Mouse (Mus musculus) MEL (cell line): ENCODE measurements around the gene Gucy1b2. TPM values are rescaled to one million over a fixed set of nuclear protein-coding genes. Genes with fewer than 3 reads are reported as not detected.

Experiments used
- DNase-seq: peaks from one replicate; pipeline ENCODE4 v3.0.0; 2011; ENCODE audit warnings: low read depth, low spot score
- H3K27ac ChIP-seq: 2 replicates; pipeline ENCODE4 v1.5.1; 2012; ENCODE audit warnings: low read depth, mild to moderate bottlenecking, control low read depth, low read length, moderate library complexity; ENCODE audit not compliant: control insufficient read depth
- H3K27me3 ChIP-seq, 2 experiments: fragments of 150-350 bp in 1 of 2; sonication (generic) in 1 of 2; 2 replicates each; pipeline ENCODE4 v1.6.1; 2012; ENCODE audit warnings: low read length in 2 of 2, mild to moderate bottlenecking in 2 of 2, improper control_type of control experiment in 1 of 2, moderate library complexity in 1 of 2; ENCODE audit not compliant: insufficient read depth in 2 of 2, control insufficient read depth in 1 of 2
- H3K36me3 ChIP-seq, 2 experiments: 2 replicates each; pipeline ENCODE4 v1.6.1; 2012 to 2014; ENCODE audit warnings: low read length in 2 of 2, improper control_type of control experiment in 1 of 2, inconsistent platforms in 1 of 2, mild to moderate bottlenecking in 1 of 2; ENCODE audit not compliant: insufficient read depth in 2 of 2, control insufficient read depth in 1 of 2
- H3K4me1 ChIP-seq, 2 experiments: fragments of 150-350 bp in 1 of 2; sonication (generic) in 1 of 2; 2 replicates each; pipeline ENCODE4 v1.6.1; 2012; ENCODE audit warnings: low read length in 2 of 2, improper control_type of control experiment in 1 of 2, mild to moderate bottlenecking in 1 of 2; ENCODE audit not compliant: insufficient read depth in 2 of 2, control insufficient read depth in 1 of 2
- H3K4me3 ChIP-seq, 2 experiments: fragments of 150-350 bp in 1 of 2; sonication (generic) in 1 of 2; 2 replicates each; pipeline ENCODE4 v1.5.1; 2012; ENCODE audit warnings: low read depth in 2 of 2, low read length in 2 of 2, mild to moderate bottlenecking in 2 of 2, moderate library complexity in 2 of 2, control low read depth in 1 of 2, improper control_type of control experiment in 1 of 2; ENCODE audit not compliant: control insufficient read depth in 1 of 2, insufficient read depth in 1 of 2
- H3K79me2 ChIP-seq: 2 replicates; pipeline ENCODE4 v1.6.1; 2012; ENCODE audit warnings: mild to moderate bottlenecking, low read length, moderate library complexity; ENCODE audit not compliant: control insufficient read depth, poor library complexity, insufficient read depth
- H3K9ac ChIP-seq: 2 replicates; pipeline ENCODE4 v1.6.1; 2012; ENCODE audit warnings: low read depth, mild to moderate bottlenecking, control low read depth, low read length, moderate library complexity; ENCODE audit not compliant: control insufficient read depth, poor library complexity, severe bottlenecking
- H3K9me3 ChIP-seq: fragments of 150-350 bp; sonication (generic); replicated peaks from 2 replicates; pipeline ENCODE4 v1.6.1; 2012; ENCODE audit warnings: mild to moderate bottlenecking, low read length, improper control_type of control experiment, moderate library complexity; ENCODE audit not compliant: insufficient read depth
- BHLHE40 ChIP-seq: IDR thresholded peaks from 2 replicates; pipeline ENCODE4 v1.6.1; 2012; ENCODE audit warnings: low read depth, mild to moderate bottlenecking, inconsistent platforms, low read length, improper control_type of control experiment, borderline replicate concordance
- CHD1 ChIP-seq: IDR thresholded peaks from 2 replicates; pipeline ENCODE4 v1.6.1; 2012; ENCODE audit warnings: low read depth, mild to moderate bottlenecking, inconsistent platforms, low read length, improper control_type of control experiment
- CHD2 ChIP-seq: IDR thresholded peaks from 2 replicates; pipeline ENCODE4 v1.6.1; 2011; ENCODE audit warnings: low read length, improper control_type of control experiment
- EP300 ChIP-seq, 2 experiments: IDR thresholded peaks; 2 replicates each; pipeline ENCODE4 v1.6.1; 2011; ENCODE audit warnings: improper control_type of control experiment in 2 of 2, low read length in 2 of 2, low read depth in 1 of 2, mild to moderate bottlenecking in 1 of 2
- GABPA ChIP-seq: IDR thresholded peaks from 2 replicates; pipeline ENCODE4 v1.6.1; 2012; ENCODE audit warnings: low read depth, mild to moderate bottlenecking, inconsistent platforms, low read length, improper control_type of control experiment, moderate library complexity
- GATA1 ChIP-seq: IDR thresholded peaks from 2 replicates; pipeline ENCODE4 v1.6.1; 2011; ENCODE audit warnings: low read depth, low read length, improper control_type of control experiment
- HCFC1 ChIP-seq: IDR thresholded peaks from 2 replicates; pipeline ENCODE4 v1.6.1; 2012; ENCODE audit warnings: low read depth, mild to moderate bottlenecking, inconsistent platforms, low read length, improper control_type of control experiment, moderate library complexity
- MAFK ChIP-seq: IDR thresholded peaks from 2 replicates; pipeline ENCODE4 v1.6.1; 2011; ENCODE audit warnings: low read depth, mild to moderate bottlenecking, low read length, improper control_type of control experiment, borderline replicate concordance
- MAX ChIP-seq: IDR thresholded peaks from 2 replicates; pipeline ENCODE4 v1.6.1; 2011; ENCODE audit warnings: low read length, improper control_type of control experiment
- MAZ ChIP-seq: IDR thresholded peaks from 2 replicates; pipeline ENCODE4 v1.6.1; 2012; ENCODE audit warnings: low read depth, mild to moderate bottlenecking, inconsistent platforms, low read length, improper control_type of control experiment
- MEF2A ChIP-seq: IDR thresholded peaks from 2 replicates; pipeline ENCODE4 v1.6.1; 2014; ENCODE audit warnings: low read depth, mild to moderate bottlenecking, inconsistent platforms, low read length, improper control_type of control experiment; ENCODE audit not compliant: poor library complexity, insufficient replicate concordance, severe bottlenecking; ENCODE audit errors: extremely low read depth
- MXI1 ChIP-seq: IDR thresholded peaks from 2 replicates; pipeline ENCODE4 v1.6.1; 2011; ENCODE audit warnings: mild to moderate bottlenecking, low read depth, low read length, improper control_type of control experiment
- MYB ChIP-seq: IDR thresholded peaks from 2 replicates; pipeline ENCODE4 v1.6.1; 2011; ENCODE audit warnings: mild to moderate bottlenecking, low read depth, low read length, improper control_type of control experiment
- NELFE ChIP-seq: IDR thresholded peaks from 2 replicates; pipeline ENCODE4 v1.6.1; 2011; ENCODE audit warnings: low read depth, low read length, improper control_type of control experiment
- NRF1 ChIP-seq: IDR thresholded peaks from 2 replicates; pipeline ENCODE4 v1.6.1; 2014; ENCODE audit warnings: low read depth, mild to moderate bottlenecking, inconsistent platforms, low read length, improper control_type of control experiment, moderate library complexity; ENCODE audit not compliant: poor library complexity, insufficient read depth, severe bottlenecking
- RAD21 ChIP-seq: IDR thresholded peaks from 2 replicates; pipeline ENCODE4 v1.6.1; 2011; ENCODE audit warnings: mild to moderate bottlenecking, low read depth, low read length, improper control_type of control experiment
- SIN3A ChIP-seq: IDR thresholded peaks from 2 replicates; pipeline ENCODE4 v1.6.1; 2012; ENCODE audit warnings: low read length, improper control_type of control experiment, inconsistent platforms
- TBP ChIP-seq: IDR thresholded peaks from 2 replicates; pipeline ENCODE4 v1.8.0; 2011; ENCODE audit warnings: low read depth, low read length, improper control_type of control experiment
- USF1 ChIP-seq: IDR thresholded peaks from 2 replicates; pipeline ENCODE4 v1.6.1; 2014; ENCODE audit warnings: low read depth, mild to moderate bottlenecking, inconsistent platforms, low read length, improper control_type of control experiment, moderate library complexity
- ZC3H11A ChIP-seq: IDR thresholded peaks from 2 replicates; pipeline ENCODE4 v1.6.1; 2012; ENCODE audit warnings: low read depth, mild to moderate bottlenecking, inconsistent platforms, low read length, improper control_type of control experiment
- ZMIZ1 ChIP-seq: IDR thresholded peaks from 2 replicates; pipeline ENCODE4 v1.6.1; 2012; ENCODE audit warnings: low read depth, mild to moderate bottlenecking, inconsistent platforms, low read length, improper control_type of control experiment, moderate library complexity
- ZNF384 ChIP-seq: IDR thresholded peaks from 2 replicates; pipeline ENCODE4 v1.6.1; 2012; ENCODE audit warnings: low read depth, mild to moderate bottlenecking, inconsistent platforms, low read length, improper control_type of control experiment
- polyA plus RNA-seq, 2 experiments: library from polyadenylated mRNA; stranded (reverse) in 1 of 2; unstranded in 1 of 2; fragments of >175 nt in 1 of 2; fragments of >200 nt in 1 of 2; gene quantifications; 2 replicates each; pipeline versions ENCODE4 v1.2.1 to v1.2.4; 2012; ENCODE audit warnings: low replicate concordance in 2 of 2, low read depth in 1 of 2; ENCODE audit not compliant: insufficient read length in 2 of 2, insufficient read depth in 1 of 2, missing spikeins in 1 of 2
- total RNA-seq: library from RNA; depleted of rRNA; stranded (reverse); fragments of 300-350 nt; gene quantifications from 2 replicates; pipeline ENCODE4 v1.2.3, GENCODE M21; 2012

Gene Gucy1b2
- total and polyA plus RNA-seq, 3 experiments, result not detected

DNA sequence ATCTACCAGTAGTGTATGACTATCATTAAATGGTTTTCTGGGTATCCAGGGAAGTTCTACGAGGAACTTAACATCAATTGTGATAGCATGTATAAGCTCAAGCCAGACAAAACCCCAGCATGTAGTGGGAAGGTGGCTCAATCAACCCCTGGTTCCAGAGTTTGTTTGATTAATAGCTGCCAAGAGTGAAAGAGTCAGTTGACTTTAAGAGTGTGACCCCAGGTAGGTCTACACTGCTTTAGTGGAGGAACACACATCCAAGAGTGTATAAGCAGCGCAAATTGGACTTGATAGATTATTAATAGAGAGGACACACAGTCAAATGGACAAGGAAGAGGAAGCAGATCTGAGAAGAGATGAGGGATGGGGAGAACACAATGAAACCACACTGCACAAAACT, 18.3 kb downstream of the Gucy1b2 start:
- Histone ChIP-seq H3K4me3 (no peak overlapping the region), H3K79me2 (no peaks in the 10 kb centered on the region), H3K27ac (no peak overlapping the region), H3K27me3 (no peaks in the 10 kb centered on the region; a peak in 1 of 4 replicates), H3K9me3 (no peaks in the 10 kb centered on the region), H3K4me1 (no peaks in the 10 kb centered on the region), H3K36me3 (no peaks in the 10 kb centered on the region), H3K9ac (no peak overlapping the region)
- no peak for DNase-seq
- TF ChIP-seq ZC3H11A (no peak), GABPA (no peak), EP300 (IDR thresholded peaks at IDR 0.05; ENCODE audit: low read depth in 1 of 2, low read length in 2 of 2) (no peak), MXI1 (no peak), HCFC1 (no peak), MAFK (no peak), ZMIZ1 (no peak), MAZ (no peak), SIN3A (no peak), CHD2 (no peak), MEF2A (no peak), RAD21 (no peak), MYB (no peak)

DNA sequence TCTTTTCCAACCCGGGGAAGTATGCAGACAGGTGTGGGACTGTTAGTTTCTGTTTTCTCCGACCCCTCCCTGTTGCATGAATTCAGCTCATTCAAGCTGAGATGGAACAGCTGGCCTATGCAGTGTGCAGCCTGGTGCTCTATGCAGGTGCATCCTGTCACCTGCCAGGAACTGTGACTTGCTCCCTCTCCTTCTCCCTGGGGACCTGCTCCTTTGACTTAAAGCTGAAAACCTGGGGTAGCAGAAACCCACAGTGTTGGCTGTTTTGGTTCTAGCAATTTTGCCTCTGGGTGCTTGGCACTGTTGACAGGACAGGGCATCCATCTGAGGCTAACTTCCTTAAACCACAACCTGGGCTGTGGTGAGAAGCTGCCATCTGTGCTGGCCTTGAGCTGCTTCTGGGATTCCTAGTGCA, 30.8 kb downstream of the Gucy1b2 start:
- no peak for TF ChIP-seq USF1
- no peak for TF ChIP-seq ZMIZ1
- no peak for TF ChIP-seq MAFK
- no peak for TF ChIP-seq ZNF384
- no peak for TF ChIP-seq GATA1
- no peak for TF ChIP-seq MXI1
- no peak for TF ChIP-seq NRF1
- TF ChIP-seq GABPA, result no peak
- TF ChIP-seq CHD1, result no peak
- no peak for TF ChIP-seq BHLHE40
- no peak for TF ChIP-seq MAZ
- TF ChIP-seq CHD2, result no peak
- TF ChIP-seq TBP, result no peak
- no peak for TF ChIP-seq MAX
- TF ChIP-seq SIN3A, result no peak
- TF ChIP-seq NELFE, result no peak
- DNase-seq, result no peak
- Histone ChIP-seq H3K27ac (no peak overlapping the region), H3K4me1 (no peaks in the 10 kb centered on the region), H3K9me3 (no peaks in the 10 kb centered on the region), H3K4me3 (no peak overlapping the region), H3K79me2 (no peaks in the 10 kb centered on the region), H3K27me3 (no peaks in the 10 kb centered on the region), H3K9ac (no peak overlapping the region), H3K36me3 (no peaks in the 10 kb centered on the region)
